Mouse (Mus musculus) limb, embryonic 10.5 days (tissue): ENCODE measurements at regions not wholly inside any gene's neighbourhood (a gene's known extent, or its start where the extent isn't known, plus 50 kb on each side); places are given as distances from the start of the nearest gene placed in this dataset.

ENCODE experiments used
- DNase-seq: peaks from one replicate; pipeline ENCODE4 v3.0.0-alpha.2; 2017; ENCODE audit warnings: low spot score
- H3K27ac ChIP-seq: fragments of 300-500 bp; sonication (generic); 2 replicates; pipeline ENCODE4 v1.5.1; 2016; ENCODE audit warnings: mild to moderate bottlenecking
- H3K27me3 ChIP-seq: fragments of 300-500 bp; sonication (generic); 2 replicates; pipeline ENCODE4 v1.6.1; 2016; ENCODE audit warnings: low read depth, mild to moderate bottlenecking; ENCODE audit not compliant: poor library complexity, severe bottlenecking
- H3K36me3 ChIP-seq: fragments of 300-500 bp; sonication (generic); 2 replicates; pipeline ENCODE4 v1.6.1; 2016; ENCODE audit warnings: mild to moderate bottlenecking, moderate library complexity
- H3K4me1 ChIP-seq: fragments of 300-500 bp; sonication (generic); 2 replicates; pipeline ENCODE4 v1.6.1; 2016
- H3K4me3 ChIP-seq: fragments of 300-500 bp; sonication (generic); 2 replicates; pipeline ENCODE4 v1.5.1; 2016; ENCODE audit warnings: mild to moderate bottlenecking, moderate library complexity
- H3K9me3 ChIP-seq: fragments of 300-500 bp; sonication (generic); replicated peaks from 2 replicates; pipeline ENCODE4 v1.6.1; 2016; ENCODE audit warnings: mild to moderate bottlenecking
- WGBS: fragments of 180-500 bp; shearing (Covaris S2); methylation state at CpG from one replicate; pipeline ENCODE4 v1.1.7; 2016; 5-methylcytosine and 5-hydroxymethylcytosine counted together

DNA sequence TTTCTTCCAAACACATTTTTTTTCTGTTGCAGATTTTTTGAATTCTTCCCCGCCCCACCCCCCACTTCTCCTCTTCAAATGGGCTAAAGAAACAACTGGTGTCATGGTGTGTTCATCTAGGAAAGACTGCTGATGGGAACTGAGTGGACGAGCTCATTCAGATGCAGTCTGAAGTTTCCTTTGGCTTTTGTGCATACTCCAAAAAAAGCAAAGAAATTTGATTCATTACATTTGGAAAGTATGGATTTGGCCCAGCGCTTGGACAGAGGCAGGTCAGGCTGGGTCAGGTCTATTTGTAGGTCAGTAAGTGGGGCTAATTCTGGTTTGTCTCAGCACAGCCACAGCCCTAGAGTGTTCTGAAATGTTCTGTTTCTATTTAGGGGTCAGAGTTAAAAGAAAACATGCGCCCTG lies 477.9 kb upstream of the Nox3 start:
- H3K4me3 ChIP-seq: no peak overlapping the region
- H3K27ac ChIP-seq: peak overlapping the region; percentile 46; the same call in 1 of the 2 replicates
- no peaks in the 10 kb centered on the region for H3K9me3 ChIP-seq
- peaks cover 26% of the 10 kb centered on the region for H3K4me1 ChIP-seq
- DNase-seq: no peak
- H3K36me3 ChIP-seq: no peaks in the 10 kb centered on the region
- H3K27me3 ChIP-seq: no peaks in the 10 kb centered on the region
- 40% methylated on average over 4 of the region's 4 CpGs for WGBS

DNA sequence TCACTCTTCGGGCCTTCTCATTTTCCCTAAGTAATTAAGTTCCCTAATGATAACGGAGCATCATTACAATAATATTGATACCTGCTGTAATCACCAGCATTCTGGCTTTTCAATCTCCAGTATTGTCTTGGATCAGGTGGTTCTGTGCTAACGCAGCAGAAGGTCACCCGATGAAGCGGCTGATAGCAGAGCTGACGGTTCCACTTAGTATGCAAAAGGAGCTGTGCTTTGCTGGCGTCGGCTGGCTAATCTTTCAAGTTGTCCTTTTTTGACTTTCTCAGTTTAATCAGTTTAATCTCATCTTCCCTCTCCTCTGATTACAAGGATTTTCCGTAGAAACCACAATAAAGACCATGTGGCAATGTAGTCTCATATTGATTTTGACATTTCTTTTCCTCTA lies 478.9 kb upstream of the Nox3 start:
- H3K36me3 ChIP-seq: no peaks in the 10 kb centered on the region
- H3K27ac ChIP-seq: no peak overlapping the region
- WGBS: 78% methylated on average over 9 of the region's 9 CpGs
- no peaks in the 10 kb centered on the region for H3K27me3 ChIP-seq
- no peak overlapping the region for H3K4me3 ChIP-seq
- no peaks in the 10 kb centered on the region for H3K9me3 ChIP-seq
- peaks cover 26% of the 10 kb centered on the region for H3K4me1 ChIP-seq
- DNase-seq: no peak

DNA sequence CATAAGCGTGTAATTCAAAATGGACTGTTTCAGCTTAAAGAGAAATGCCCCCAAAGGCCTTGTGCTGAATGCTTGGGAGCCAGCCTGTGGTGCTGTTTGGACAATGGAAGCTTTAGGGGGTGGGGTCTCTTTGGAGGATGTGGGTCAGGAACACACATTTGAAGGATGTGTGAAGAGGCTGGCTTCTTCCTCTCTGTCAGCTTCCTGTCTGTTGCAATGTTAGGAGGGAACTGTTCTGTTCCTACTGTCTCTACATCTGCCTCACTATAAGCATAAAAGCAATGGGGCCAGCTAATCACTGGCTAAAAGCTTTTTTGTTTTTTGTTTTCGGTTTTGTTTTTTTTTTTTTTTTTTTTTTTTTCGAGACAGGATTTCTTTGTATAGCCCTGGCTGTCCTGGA lies 480.5 kb upstream of the Nox3 start:
- Histone ChIP-seq H3K36me3 (no peaks in the 10 kb centered on the region), H3K9me3 (no peaks in the 10 kb centered on the region), H3K4me3 (no peak overlapping the region), H3K4me1 (peaks cover 26% of the 10 kb centered on the region), H3K27ac (no peak overlapping the region), H3K27me3 (no peaks in the 10 kb centered on the region)
- no peak for DNase-seq
- 83% methylated on average over 3 of the region's 3 CpGs for WGBS

GRCm38 (mm10) chr17:4177485-4178150 lies 481.6 kb upstream of the Nox3 start:
- Histone ChIP-seq H3K4me1 (peaks cover 26% of the 10 kb centered on the region), H3K9me3 (no peaks in the 10 kb centered on the region), H3K27ac (peak overlapping the region; percentile 30; the same call in 1 of the 2 replicates), H3K36me3 (no peaks in the 10 kb centered on the region), H3K4me3 (no peak overlapping the region), H3K27me3 (no peaks in the 10 kb centered on the region)
- WGBS: 61% methylated on average over 9 of the region's 9 CpGs
- DNase-seq: no peak

GRCm38 (mm10) chr17:4179271-4179670 lies 483.2 kb upstream of the Nox3 start:
- no peaks in the 10 kb centered on the region for H3K36me3 ChIP-seq
- H3K27me3 ChIP-seq: no peaks in the 10 kb centered on the region
- H3K4me1 ChIP-seq: peaks cover 17% of the 10 kb centered on the region
- H3K9me3 ChIP-seq: no peaks in the 10 kb centered on the region
- no peak overlapping the region for H3K4me3 ChIP-seq
- no peak overlapping the region for H3K27ac ChIP-seq
- DNase-seq: no peak
- WGBS: 45% methylated on average over 1 of the region's 1 CpGs

DNA sequence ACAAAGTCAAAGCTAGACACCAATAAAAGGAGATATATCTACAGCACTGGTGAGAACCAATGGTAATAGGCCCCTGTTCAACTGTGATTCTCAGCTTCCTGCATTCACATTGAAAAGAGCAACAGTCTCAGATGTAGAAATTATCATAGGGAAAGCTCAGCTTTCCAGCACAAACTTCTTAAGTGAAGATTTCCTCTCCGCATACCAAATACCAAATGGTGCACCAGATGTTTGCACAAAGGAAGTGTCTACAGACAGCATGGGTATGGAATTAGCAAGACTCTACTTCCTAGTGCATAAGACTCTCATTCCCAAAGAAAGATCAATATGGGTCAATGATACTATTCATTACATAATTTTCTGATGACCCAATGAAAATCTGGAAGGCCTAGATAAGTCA lies 486.0 kb upstream of the Nox3 start:
- 95% methylated on average over 1 of the region's 1 CpGs for WGBS
- no peaks in the 10 kb centered on the region for H3K9me3 ChIP-seq
- no peak for DNase-seq
- no peaks in the 10 kb centered on the region for H3K36me3 ChIP-seq
- H3K27me3 ChIP-seq: no peaks in the 10 kb centered on the region
- no peak overlapping the region for H3K27ac ChIP-seq
- peaks cover 7% of the 10 kb centered on the region; the same call in 1 of the 2 replicates for H3K4me1 ChIP-seq
- no peak overlapping the region for H3K4me3 ChIP-seq

DNA sequence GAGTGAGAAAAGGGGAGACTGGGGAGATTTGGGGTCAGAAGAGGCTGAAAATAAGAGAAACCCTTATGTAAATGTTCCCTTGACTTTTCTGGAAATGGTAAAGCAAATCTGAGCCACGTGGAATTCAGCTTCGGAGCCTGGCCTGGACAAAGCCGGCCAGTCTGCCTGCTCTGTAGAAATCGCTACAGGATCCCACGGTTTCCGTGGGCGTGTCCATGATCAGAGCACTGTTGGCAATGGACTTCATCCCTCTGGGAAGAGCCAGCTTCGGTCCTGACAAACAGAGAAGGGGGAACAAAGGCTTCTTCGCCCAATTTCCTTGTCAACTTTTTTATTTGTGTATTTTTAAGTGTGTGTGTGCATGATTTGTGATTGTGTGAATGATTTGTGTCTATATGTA lies 490.7 kb upstream of the Nox3 start:
- H3K9me3 ChIP-seq: no peaks in the 10 kb centered on the region
- H3K4me3 ChIP-seq: no peak overlapping the region
- H3K4me1 ChIP-seq: no peaks in the 10 kb centered on the region
- no peak for DNase-seq
- no peaks in the 10 kb centered on the region for H3K27me3 ChIP-seq
- no peaks in the 10 kb centered on the region for H3K36me3 ChIP-seq
- WGBS: 84% methylated on average over 9 of the region's 9 CpGs
- no peak overlapping the region for H3K27ac ChIP-seq

- no peak for DNase-seq
- no peaks in the 10 kb centered on the region for H3K36me3 ChIP-seq
- no peak overlapping the region for H3K4me3 ChIP-seq
- no peaks in the 10 kb centered on the region for H3K9me3 ChIP-seq
- H3K4me1 ChIP-seq: no peaks in the 10 kb centered on the region
- 92% methylated on average over 4 of the region's 4 CpGs for WGBS
- no peak overlapping the region for H3K27ac ChIP-seq
- H3K27me3 ChIP-seq: no peaks in the 10 kb centered on the region
Observed at GRCm38 (mm10) chr17:4187606-4188005, 491.5 kb upstream of the Nox3 start.

GRCm38 (mm10) chr17:4196793-4197448 lies 500.9 kb upstream of the Nox3 start:
- Histone ChIP-seq H3K4me3 (no peak overlapping the region), H3K27ac (no peak overlapping the region), H3K36me3 (no peaks in the 10 kb centered on the region), H3K27me3 (no peaks in the 10 kb centered on the region), H3K9me3 (no peaks in the 10 kb centered on the region), H3K4me1 (peaks cover 6% of the 10 kb centered on the region; the same call in 1 of the 2 replicates)
- 76% methylated on average over 8 of the region's 8 CpGs for WGBS
- no peak for DNase-seq

DNA sequence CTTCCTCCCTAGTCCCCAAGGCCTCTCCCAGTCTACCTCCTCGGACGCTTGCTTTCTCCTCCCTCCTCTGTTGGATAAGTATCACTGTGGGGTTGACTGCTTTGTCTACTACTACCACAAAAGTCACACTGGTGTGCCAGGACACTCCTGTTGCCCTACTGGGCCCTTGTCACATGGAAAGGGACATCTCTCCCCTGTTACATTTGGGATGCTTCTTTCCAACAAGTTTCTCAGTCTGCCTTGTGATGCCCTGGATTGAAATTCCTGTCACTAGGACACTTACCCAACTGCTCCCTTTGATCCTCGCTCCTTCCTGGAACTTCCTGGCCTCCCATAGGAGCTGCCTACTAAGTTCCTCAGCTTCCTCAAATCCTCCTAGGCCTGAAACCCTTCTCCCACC lies 501.9 kb upstream of the Nox3 start:
- no peaks in the 10 kb centered on the region for H3K27me3 ChIP-seq
- no peak for DNase-seq
- H3K4me1 ChIP-seq: peaks cover 6% of the 10 kb centered on the region; the same call in 1 of the 2 replicates
- H3K36me3 ChIP-seq: no peaks in the 10 kb centered on the region
- WGBS: 68% methylated on average over 3 of the region's 3 CpGs
- H3K27ac ChIP-seq: no peak overlapping the region
- H3K4me3 ChIP-seq: no peak overlapping the region
- H3K9me3 ChIP-seq: no peaks in the 10 kb centered on the region

GRCm38 (mm10) chr17:4199698-4200153 lies 503.7 kb upstream of the Nox3 start:
- no peaks in the 10 kb centered on the region for H3K27me3 ChIP-seq
- no peak overlapping the region for H3K4me3 ChIP-seq
- no peaks in the 10 kb centered on the region for H3K9me3 ChIP-seq
- no peak overlapping the region for H3K27ac ChIP-seq
- H3K36me3 ChIP-seq: no peaks in the 10 kb centered on the region
- DNase-seq: no peak
- WGBS: 92% methylated on average over 2 of the region's 2 CpGs
- peaks cover 6% of the 10 kb centered on the region; the same call in 1 of the 2 replicates for H3K4me1 ChIP-seq

- H3K27ac ChIP-seq: no peak overlapping the region
- no peaks in the 10 kb centered on the region for H3K27me3 ChIP-seq
- no peaks in the 10 kb centered on the region for H3K9me3 ChIP-seq
- H3K4me1 ChIP-seq: peaks cover 6% of the 10 kb centered on the region; the same call in 1 of the 2 replicates
- H3K4me3 ChIP-seq: no peak overlapping the region
- 89% methylated on average over 4 of the region's 4 CpGs for WGBS
- H3K36me3 ChIP-seq: no peaks in the 10 kb centered on the region
- no peak for DNase-seq
Observed at GRCm38 (mm10) chr17:4201300-4201699, 505.2 kb upstream of the Nox3 start.

DNA sequence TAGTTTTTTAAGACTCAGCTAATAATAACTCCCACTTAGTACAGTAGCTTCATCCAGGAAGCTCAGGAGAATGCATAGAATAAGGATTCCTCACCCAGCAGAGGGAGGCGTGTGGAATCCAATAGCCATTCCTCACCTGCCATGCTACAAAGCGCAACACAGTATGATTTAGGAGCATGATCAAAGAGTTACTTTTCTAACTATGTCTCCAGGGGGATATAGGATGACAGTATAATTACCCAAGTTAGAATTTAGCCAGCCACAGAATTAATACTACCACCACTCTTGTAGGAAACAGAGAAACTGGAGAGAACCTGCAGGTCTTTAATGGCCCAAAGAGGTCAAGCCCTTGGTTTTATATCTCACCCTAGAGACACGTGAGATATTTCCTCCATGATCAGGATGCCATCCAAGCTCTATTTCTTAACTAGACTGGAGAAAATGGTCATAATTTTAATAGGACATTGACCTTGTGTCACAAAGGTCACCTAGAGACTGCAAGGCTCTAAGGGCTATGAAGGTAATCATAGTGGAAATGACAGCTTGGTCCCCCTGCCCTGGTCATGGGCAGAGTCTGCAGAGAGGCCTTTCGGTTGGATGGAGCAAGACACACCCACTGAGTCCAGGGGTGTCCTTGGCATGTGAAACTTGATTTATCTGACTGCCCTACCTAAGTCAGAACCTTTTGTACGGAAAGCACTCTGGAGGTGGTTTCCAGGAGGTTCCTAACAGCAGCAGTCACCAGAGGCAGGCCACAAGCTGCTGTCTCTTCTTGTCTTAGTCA lies 512.3 kb upstream of the Nox3 start:
- Histone ChIP-seq H3K27me3 (no peaks in the 10 kb centered on the region), H3K4me3 (no peak overlapping the region), H3K36me3 (no peaks in the 10 kb centered on the region), H3K4me1 (peaks cover 14% of the 10 kb centered on the region), H3K27ac (no peak overlapping the region), H3K9me3 (no peaks in the 10 kb centered on the region)
- 63% methylated on average over 5 of the region's 5 CpGs for WGBS
- no peak for DNase-seq
